ENCODE assay signal across 36 mouse cellular contexts in the genomic region with DNA sequence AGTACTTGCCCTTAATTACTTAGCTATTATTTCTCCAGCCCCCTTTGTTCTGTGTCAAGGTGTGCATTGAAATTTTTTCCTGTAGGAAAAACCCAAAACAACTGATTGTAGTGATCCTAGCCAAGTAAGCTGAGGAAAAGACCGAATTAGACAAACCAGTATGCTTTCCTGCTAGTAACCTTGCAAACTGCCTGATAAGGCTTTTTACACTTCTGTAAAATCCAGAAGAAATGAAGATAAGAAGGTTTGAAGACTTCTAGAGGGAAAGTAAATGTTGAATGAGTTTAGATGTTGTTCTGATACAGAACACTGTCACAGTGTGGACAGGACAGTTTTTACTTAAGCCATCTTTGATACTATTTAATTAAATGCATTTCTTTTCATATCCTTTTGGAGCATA.
"Had no signal": no experiment of that assay in that cellular context is flagged by ENCODE, and none has a peak within 500 bp of the region (broad histone marks: within the 10 kb centered on the region; RNA-seq: fewer than 3 reads in every experiment).

No protein-coding gene starts in this region.

- DNase-seq: heart, postnatal 10 days; heart, postnatal 14 days; heart, postnatal 36 days; heart, postnatal 4 days; kidney, adult 11 months; kidney, adult 18-20 months; kidney, adult 2 months; kidney, adult 8-10 months; kidney, adult 9 months; kidney, postnatal 10 days; kidney, postnatal 14 days; kidney, postnatal 25 days; kidney, postnatal 36 days; kidney, postnatal 4 days; layer of hippocampus, adult 9-11 months; layer of hippocampus, postnatal 36 days had no signal

- H3K4me1 ChIP-seq: heart, embryonic 10.5 days; heart, embryonic 12.5 days; heart, embryonic 13.5 days; heart, embryonic 15.5 days; hindbrain, embryonic 10.5 days; hindbrain, embryonic 12.5 days; hindbrain, embryonic 13.5 days; hindbrain, embryonic 15.5 days; intestine, embryonic 15.5 days; kidney, embryonic 15.5 days had no signal

- H3K27me3 ChIP-seq: heart, embryonic 12.5 days; heart, embryonic 13.5 days; heart, embryonic 15.5 days; hindbrain, embryonic 12.5 days; hindbrain, embryonic 13.5 days; hindbrain, embryonic 15.5 days; intestine, embryonic 15.5 days; kidney, embryonic 15.5 days had no signal

- H3K4me3 ChIP-seq: heart, embryonic 10.5 days; heart, embryonic 12.5 days; heart, embryonic 13.5 days; heart, embryonic 15.5 days; hindbrain, embryonic 10.5 days; hindbrain, embryonic 12.5 days; hindbrain, embryonic 13.5 days; hindbrain, embryonic 15.5 days; intestine, embryonic 15.5 days; kidney, embryonic 15.5 days; layer of hippocampus, adult 2 months; left cerebral cortex, adult 2 months had no signal

- H3K9me3 ChIP-seq: heart, embryonic 10.5 days; heart, embryonic 12.5 days; heart, embryonic 13.5 days; heart, embryonic 15.5 days; hindbrain, embryonic 10.5 days; hindbrain, embryonic 12.5 days; hindbrain, embryonic 13.5 days; hindbrain, embryonic 15.5 days; intestine, embryonic 15.5 days; kidney, embryonic 15.5 days had no signal

- H3K36me3 ChIP-seq: heart, embryonic 10.5 days; heart, embryonic 12.5 days; heart, embryonic 13.5 days; heart, embryonic 15.5 days; hindbrain, embryonic 10.5 days; hindbrain, embryonic 12.5 days; hindbrain, embryonic 13.5 days; hindbrain, embryonic 15.5 days; intestine, embryonic 15.5 days; kidney, embryonic 15.5 days had no signal

- H3K4me2 ChIP-seq: heart, embryonic 11.5 days; heart, embryonic 12.5 days; heart, embryonic 13.5 days; heart, embryonic 15.5 days; hindbrain, embryonic 12.5 days; hindbrain, embryonic 13.5 days; hindbrain, embryonic 14.5 days; hindbrain, embryonic 15.5 days; intestine, embryonic 15.5 days; kidney, embryonic 15.5 days had no signal

- H3K9ac ChIP-seq: heart, embryonic 12.5 days; heart, embryonic 13.5 days; heart, embryonic 15.5 days; hindbrain, embryonic 12.5 days; hindbrain, embryonic 13.5 days; hindbrain, embryonic 14.5 days; hindbrain, embryonic 15.5 days; intestine, embryonic 15.5 days; kidney, embryonic 15.5 days had no signal

- H3K27ac ChIP-seq: heart, embryonic 10.5 days; heart, embryonic 13.5 days; heart, embryonic 15.5 days; hindbrain, embryonic 10.5 days; hindbrain, embryonic 12.5 days; hindbrain, embryonic 13.5 days; hindbrain, embryonic 14.5 days; hindbrain, embryonic 15.5 days; hindbrain, postnatal 0 days; intestine, embryonic 15.5 days; kidney, embryonic 15.5 days; kidney, postnatal 0 days; layer of hippocampus, adult 2 months; left cerebral cortex, adult 2 months had no signal

- ATAC-seq: hindbrain, embryonic 16.5 days; hindbrain, postnatal 0 days; inflammation-experienced regulatory T-cells, adult 6 months; intestine, embryonic 15.5 days; intestine, embryonic 16.5 days; intestine, postnatal 0 days had no signal
